Mouse (Mus musculus) right cerebral cortex, postnatal 25 days (tissue): ENCODE data around the gene LTO1.

Experiments
- DNase-seq: peaks from one replicate; pipeline ENCODE4 v3.0.0; 2022

The LTO1 gene

DNA sequence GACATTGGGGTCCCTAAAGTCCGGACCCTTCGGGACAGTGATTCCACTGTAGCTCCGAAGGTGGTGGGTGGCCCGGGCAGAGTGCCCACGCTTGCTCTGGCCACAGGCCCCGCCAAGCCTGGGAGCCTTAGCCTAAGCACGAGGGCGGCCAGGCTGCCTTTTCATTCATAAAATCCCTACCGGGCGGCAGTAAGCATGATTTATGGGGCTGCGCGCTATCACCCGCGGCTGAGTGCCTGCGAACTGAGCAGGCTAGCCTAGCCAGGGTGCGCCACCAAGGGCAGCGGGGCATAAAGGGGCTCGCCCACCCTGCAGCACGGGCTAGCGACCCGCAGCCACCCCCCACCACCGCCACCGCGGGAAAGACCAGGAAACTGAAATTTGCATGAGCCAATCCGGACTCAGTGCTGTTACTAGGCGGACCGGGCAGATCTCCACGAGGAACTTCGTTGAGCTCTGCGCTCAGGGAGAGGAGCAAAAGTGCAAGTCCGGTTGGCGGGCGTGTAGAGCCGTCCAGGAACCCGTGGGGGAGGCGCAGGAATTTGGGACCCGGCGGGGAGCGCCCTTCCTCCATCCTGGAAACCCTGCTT lies 26.4 kb downstream of the LTO1 start:
- DNase-seq, result peak; percentile 78

GRCm38 (mm10) chr7:144942071-144942743 lies 27.3 kb downstream of the LTO1 start:
- DNase-seq, result no peak

GRCm38 (mm10) chr7:144942744-144943135 lies 27.8 kb downstream of the LTO1 start:
- DNase-seq, result no peak

GRCm38 (mm10) chr7:144943254-144943653 lies 28.4 kb downstream of the LTO1 start:
- peak; percentile 74 for DNase-seq

- DNase-seq, result no peak
These were observed 43.9 kb downstream of the LTO1 start for GRCm38 (mm10) chr7:144958509-144959395.

- DNase-seq, result no peak
These were observed 49.0 kb downstream of the LTO1 start for GRCm38 (mm10) chr7:144963911-144964310.

- no peak for DNase-seq
These were observed 49.4 kb downstream of the LTO1 start for GRCm38 (mm10) chr7:144964316-144964715.

- DNase-seq, result no peak
These were observed 51.0 kb downstream of the LTO1 start for GRCm38 (mm10) chr7:144965893-144966292.

DNA sequence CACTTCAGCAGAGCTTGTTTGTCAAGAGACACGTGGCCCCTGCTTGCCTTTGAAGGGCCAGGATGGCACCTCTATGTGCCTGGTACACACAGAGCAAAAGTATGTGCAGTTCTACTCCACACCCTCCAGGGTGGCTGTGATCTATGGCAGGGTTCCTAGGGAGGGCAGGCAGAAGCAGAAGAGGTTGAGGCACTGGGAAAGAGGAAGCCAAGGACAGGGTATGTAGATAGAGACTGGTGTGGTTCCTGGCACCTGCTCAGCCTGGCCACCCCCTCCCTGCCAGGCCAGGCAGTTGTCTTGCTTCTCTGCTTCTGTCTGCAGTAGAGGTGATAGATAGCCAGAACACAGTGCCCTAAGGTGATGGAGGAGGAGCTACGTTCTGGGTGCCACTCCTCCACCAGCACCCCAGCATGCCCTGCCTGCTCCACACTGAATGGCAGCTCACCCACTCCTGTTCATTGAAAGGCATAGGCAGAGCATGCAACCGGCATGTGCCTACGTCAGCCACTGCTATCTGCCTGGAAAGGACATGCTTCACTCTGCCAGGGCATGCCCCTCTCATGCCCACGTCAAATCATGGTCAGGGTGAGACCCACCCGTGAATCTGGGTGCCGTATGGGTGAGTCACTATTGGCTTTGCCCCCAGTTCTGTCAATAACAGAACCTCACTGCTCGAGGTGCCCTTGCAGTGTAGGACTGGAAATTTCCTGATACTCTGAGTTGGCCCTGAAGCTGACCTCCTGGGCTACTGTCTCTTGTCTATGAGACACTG lies 56.3 kb downstream of the LTO1 start:
- DNase-seq, result no peak

DNA sequence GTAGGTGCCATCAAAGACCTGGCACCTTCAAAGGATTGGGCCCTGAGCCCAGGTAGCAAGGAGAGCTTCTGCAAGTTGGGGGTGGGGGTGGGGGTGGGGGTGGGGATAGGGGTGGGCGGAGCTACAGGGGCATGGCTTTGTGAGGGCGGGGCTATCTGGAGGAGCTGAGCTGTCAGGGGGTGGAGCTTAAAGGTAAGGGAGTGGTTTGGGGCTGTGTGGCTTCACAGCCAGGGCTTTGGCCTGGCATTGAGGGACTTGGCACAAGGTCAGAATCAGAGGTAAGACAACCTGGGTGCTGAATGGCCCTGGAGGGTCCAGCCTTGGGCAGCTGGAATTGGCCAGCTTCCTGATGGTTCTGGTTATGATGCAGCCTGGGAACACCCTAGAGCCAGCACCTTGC lies 56.9 kb downstream of the LTO1 start:
- no peak for DNase-seq

- DNase-seq, result no peak
These were observed 58.6 kb downstream of the LTO1 start for GRCm38 (mm10) chr7:144973461-144973860.

GRCm38 (mm10) chr7:144977121-144977520 lies 62.2 kb downstream of the LTO1 start:
- DNase-seq, result no peak

- DNase-seq, result no peak
These were observed 64.9 kb downstream of the LTO1 start for GRCm38 (mm10) chr7:144979814-144980213.
